Mouse (Mus musculus) erythroblast, embryonic 14.5 days (primary cell): Measurements from ENCODE around the gene Acp1.

Experiments
- GATA1 ChIP-seq: IDR thresholded peaks from 2 replicates; pipeline ENCODE4 v1.6.1; 2012; ENCODE audit warnings: low read length, inconsistent platforms, mixed read lengths
- TAL1 ChIP-seq: IDR thresholded peaks from 3 replicates; pipeline ENCODE4 v1.6.1; 2012; ENCODE audit warnings: low read length, inconsistent platforms, mixed read lengths

DNA sequence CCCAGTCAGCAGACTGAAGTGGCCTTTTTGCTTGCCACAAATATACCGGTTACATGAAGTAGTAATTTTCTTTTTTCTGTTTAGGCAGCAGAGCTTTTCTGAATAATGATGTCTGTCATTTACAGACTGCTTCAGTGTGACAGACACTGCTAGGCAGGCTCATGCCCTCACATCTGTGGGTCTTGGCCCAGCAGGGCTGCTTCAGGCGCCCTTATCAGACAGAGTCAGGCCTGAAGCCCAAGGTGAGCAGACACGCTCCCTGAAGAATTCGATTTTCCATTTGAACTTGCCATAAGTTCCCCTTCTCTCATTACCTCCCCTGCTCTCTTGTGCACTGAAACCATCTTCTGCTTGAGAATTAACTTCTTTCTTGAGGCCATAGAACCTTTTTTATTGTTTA lies 23.4 kb downstream of the Acp1 start:
- TF ChIP-seq GATA1: no peak
- no peak for TF ChIP-seq TAL1
